Mouse (Mus musculus): ENCODE results near the gene Ric1. TPM values are rescaled to one million over a fixed set of nuclear protein-coding genes. Genes with fewer than 3 reads are reported as not detected.
"Not testable (repeated sequence)": the region's sequence is repeated elsewhere in the genome, so short reads cannot be mapped to it uniquely, and the experiment has no call there.

The Ric1 gene
- total RNA-seq, 2 experiments from 2014 or later: 25.5 to 28.0 TPM

DNA sequence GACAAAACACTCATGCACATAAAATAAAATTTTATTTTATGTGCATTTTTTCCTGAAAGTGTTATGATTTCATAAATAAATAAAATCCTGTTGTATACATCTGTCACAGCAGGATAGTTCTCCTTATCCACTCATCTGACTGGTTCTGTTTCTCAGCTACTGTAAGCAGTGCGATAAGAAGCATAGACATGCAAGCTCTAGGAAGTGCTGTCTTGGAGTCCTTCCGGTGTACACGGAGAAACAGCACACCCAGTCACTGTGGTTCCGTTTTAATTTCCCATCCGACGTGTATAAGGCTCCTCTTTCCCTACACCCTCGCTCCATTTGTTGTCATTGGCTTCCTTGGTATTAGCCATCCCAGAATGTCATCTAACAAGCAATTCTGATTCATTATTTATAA is 24.2 kb upstream of the Ric1 start:
- DNase-seq: no peak

DNA sequence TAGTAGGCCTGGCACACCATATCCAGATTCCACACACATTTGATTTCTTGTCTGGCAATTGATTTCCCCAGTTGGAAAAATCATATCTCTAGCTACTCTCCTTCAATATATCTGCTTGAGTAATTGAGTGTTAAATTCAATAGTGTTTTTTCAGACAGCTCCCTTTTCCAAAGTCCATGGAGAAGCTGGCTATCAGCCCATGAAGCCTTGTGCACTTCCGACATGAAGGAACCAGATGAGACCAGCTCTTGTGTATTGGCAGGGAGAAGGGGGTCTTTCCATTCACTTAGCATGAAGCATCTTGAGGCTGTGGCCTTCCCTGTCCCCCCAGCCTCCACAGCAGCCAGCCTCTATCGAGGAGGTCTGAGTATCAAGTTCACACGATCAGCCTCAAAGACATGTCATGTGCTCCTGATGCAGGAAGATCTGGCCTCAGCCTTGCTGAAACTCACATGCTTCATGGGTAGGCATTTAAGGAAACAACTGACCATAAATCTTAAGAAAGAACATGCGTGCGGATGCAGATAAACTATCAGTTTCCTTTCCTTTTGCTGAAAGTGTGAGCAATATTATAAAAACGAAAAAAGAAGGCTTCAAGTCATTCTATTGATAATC is 23.1 kb upstream of the Ric1 start:
- DNase-seq: no peak

GRCm38 (mm10) chr19:29500333-29500732 is 21.7 kb upstream of the Ric1 start:
- DNase-seq: no peak

DNA sequence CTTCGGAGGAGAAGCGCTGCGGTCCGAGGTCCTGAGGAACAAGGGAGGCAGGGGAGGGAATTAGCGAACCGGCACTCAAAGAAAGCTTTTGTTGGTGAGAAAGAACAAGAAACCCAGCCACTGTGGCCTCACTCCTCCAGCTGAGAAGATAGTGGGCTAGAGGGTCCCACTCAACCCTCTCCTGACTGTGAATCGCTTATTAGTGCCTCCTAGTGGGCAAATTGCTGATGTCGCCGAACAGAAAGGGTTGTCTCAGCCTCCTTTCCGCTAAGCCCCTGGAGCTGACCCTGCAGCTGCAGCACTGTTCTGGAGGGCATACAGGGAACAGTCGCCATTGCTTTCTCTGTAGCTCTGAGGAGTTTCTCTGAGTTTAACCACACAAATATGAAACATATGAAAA is 21.0 kb upstream of the Ric1 start:
- DNase-seq: peak; percentile 69

DNA sequence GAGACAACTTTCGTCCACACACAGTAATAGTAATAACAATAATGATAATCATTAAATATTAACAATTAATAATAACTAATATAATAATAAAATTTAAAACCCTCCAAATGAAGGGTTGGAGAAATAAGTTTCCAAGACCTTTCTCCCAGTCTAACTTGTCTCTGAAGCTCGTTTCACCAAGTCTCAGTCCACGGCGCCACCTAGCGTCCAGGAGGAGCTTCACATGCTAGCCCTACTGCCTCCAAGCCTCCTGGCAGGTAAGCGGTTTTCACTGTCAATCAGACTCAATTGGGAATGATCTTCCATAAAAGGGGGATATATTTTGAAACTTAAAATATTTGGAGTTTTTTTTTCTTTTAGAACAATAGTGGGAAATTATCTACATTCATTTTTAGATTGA is 20.6 kb upstream of the Ric1 start:
- peak; percentile 90 for DNase-seq

GRCm38 (mm10) chr19:29504131-29504530 is 18.0 kb upstream of the Ric1 start:
- DNase-seq: no peak

DNA sequence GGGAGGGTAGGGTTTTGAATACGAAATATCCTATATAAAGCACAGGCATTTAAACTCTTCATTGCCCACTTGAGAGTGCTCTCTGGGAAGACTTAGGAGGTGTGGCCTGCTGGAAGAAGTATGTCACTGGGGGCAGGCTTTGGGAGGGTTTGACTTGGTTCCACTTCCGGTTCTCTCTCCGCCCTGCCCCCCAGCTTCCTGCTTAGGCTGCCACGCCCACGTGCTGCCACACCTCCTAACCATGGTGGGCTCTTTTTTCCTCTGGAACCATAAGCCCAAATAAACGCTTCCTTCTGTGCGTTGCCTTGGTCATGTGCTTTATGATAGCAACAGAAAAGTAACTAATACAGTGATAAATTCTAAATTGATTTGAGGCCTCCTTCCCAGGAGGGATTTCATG is 16.5 kb upstream of the Ric1 start:
- peak; percentile 37 for DNase-seq

- DNase-seq: peak; percentile 59
Measured at GRCm38 (mm10) chr19:29508208-29508607, 13.9 kb upstream of the Ric1 start.

GRCm38 (mm10) chr19:29509857-29510256 is 12.2 kb upstream of the Ric1 start:
- no peak for DNase-seq

DNA sequence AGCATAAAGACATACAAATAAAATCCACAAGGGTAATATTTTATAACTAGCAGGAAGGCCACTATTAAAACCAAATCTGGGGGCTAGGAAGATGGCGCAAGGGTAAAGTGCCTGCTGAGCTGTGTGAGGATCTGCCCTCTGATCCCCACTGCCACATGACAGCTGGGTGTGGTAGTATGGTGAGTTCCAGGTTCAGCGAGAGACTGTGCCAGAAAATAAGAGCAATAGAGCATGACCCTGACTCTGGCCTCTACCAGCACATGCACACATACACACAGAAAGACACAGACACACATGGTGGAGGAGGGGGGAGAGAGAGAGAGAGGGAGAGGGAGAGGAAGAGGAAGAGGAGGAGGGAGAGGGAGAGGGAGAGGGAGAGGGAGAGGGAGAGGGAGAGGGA is 10.3 kb upstream of the Ric1 start:
- DNase-seq: no peak

DNA sequence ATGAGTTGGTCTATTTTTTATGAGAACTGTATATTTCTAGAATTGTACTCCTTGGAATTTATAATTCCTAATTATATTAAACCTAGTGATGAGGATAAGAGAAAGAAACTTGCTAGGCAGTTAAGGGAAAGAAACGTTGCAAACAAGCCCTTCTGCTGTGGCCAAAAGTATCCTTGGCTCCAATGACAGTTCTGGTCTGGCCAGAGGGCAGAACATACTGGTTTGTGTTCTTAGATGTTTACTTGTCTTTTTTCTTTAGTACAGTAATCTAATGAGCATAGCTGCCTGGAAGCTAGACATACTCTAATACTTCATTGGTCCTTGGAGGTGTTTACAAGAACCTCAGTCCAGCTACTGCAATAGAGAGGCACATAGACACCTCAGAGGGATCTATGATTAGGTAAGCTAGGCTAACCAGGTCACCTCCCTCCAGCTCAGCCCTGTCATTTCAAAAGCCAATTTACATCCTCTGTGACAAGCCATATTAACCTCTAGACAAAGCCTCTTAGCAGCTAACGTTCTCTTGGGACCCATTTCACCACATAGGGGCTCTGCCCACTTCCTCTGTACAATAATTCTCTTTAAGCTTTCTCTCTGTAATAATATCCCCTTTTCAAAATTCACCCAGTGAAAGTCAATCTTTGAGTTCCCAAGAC is 8.8 kb upstream of the Ric1 start:
- DNase-seq: no peak

GRCm38 (mm10) chr19:29514130-29514529 is 8.0 kb upstream of the Ric1 start:
- DNase-seq: no peak

GRCm38 (mm10) chr19:29515386-29515785 is 6.7 kb upstream of the Ric1 start:
- no peak for DNase-seq

DNA sequence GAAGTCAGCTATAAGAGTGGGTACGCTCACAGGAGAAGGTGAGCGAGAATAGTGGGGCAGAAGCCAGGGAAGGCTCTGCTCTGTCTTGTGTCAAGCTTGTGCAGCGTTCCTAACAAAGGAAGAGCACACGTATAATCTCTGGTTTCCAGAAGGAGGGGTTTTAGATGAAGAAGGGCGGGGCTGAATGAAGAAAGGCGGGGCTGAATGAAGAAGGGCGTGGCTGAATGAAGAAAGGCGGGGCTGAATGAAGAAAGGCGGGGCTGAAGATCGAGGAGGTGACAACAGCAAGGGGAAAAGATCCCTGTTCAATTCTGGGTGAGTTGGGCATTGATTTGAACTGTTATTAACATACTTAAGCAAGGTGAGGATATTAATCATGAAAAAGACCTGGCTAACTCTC is 6.1 kb upstream of the Ric1 start:
- DNase-seq: no peak

- DNase-seq: no peak
Measured at GRCm38 (mm10) chr19:29518409-29518808, 3.7 kb upstream of the Ric1 start.

DNA sequence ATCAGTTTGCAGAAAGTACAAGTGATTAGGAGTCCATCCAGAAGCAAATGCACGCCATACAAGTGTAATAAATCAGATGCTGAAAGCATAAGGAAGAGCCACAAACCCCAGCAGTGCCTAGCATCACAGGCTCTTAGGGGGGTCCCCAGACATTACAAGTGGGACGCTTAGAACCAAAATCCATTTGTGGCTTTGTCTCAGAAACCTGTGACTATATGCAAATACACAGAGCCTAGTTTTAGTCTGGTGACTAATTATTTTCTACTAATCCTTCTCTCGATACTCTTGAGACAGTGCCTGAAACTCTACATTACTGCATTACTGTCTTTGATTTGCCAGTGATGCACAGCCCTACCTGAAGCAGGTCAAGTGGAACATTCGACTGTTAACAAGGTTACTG is 3.2 kb upstream of the Ric1 start:
- no peak for DNase-seq

DNA sequence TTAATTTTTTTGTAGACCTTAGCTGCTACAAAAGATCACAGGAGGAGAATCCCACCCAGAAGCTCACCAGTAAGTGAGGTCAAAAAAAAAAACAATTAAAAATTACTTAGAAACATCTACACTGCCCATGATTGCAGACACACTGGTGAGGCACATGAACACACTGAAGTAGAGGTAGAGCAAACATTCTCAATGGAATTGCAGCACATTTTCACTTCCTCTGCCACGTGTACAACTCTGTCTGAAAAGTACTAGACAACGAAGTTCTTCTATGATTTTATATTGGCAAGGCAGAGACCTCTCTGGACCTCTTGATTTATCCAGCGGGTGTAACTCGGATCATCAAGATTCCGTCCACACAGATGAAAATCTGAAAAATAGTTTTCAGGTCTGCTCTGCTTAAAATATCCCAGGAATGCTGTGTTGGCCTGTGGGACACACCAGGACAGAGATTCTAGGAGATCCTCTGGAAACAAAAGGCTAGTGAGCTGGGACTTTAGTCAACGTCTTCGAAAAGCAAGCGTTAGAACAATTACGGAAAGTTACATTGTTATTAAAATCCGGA is 1.0 kb upstream of the Ric1 start:
- DNase-seq: no peak

DNA sequence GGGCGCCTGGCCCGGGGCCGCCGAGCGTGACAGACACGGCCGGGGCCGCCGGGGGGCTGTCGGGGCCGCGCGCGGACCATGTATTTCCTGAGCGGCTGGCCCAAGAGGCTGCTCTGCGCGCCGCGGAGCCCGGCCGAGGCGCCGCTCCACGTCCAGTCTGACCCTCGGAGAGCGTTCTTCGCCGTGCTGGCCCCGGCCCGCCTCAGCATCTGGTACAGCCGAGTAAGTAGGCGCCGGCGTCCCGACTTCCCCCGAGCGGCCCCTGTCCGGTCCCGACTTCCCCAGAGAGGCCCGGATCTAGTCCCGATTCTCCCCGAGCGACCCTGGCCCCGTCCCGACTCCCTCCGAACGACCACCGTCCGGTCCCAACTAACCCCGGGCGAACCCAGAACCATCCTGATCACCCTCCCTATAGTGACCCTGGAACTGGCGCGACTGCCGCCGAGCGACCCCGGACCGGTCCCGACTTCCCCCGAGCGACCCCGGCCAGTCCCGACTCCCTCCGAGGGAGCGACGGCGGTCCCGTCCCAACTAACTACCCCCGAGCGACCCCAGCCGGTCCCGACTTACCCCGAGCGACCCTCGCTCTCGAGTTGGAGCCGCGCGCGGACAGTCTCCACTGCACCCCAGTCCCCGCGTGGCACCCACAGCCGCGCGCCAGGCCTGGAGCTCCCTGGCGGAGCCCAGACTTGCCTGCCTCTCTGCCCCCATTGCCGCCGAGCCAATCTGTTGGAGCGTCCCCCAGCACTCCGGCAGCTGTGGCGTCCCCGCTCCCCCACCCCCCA is 555 bp downstream of the Ric1 start:
- peak; percentile 69 for DNase-seq

GRCm38 (mm10) chr19:29523230-29523582 is 1.1 kb downstream of the Ric1 start:
- DNase-seq: peak; percentile 25

DNA sequence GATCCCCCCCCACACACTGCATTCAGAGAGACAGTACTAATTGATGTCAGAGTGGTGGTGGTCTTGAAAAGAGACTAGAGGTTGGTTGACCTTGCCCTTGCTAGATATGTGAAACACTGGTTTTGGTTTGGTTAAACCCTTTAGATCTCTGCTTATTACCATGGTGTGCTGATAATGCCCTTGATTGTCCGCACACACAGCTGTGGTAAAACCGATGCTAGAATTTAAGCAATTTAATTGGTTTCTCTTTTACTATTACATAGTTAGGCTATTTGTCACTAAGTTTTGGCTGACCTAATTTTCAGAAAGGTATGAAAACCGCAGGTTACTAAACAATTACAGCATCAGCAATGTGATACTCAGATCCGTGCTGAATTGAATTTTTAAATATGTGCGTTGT is 1.6 kb downstream of the Ric1 start:
- DNase-seq: no peak

DNA sequence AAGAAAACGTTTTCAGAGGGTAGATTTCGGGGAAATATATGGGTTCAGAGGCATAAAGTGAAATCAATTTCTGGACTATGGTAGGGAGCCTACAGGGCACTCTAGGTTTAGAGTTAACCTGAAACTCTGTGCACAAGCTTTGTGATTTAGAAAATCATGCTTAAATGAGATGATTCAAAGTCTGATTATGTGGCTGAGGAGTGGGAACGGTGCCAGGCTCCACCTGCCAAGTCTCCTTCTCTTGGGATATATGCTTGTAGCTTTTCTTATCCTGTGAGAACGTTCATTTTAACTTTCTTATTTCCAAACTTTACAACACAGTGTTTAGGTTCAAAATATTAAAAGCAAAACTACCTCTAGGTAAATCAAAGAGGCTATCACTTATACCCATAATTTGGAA is 2.5 kb downstream of the Ric1 start:
- DNase-seq: peak; percentile 42

GRCm38 (mm10) chr19:29525588-29525987 is 3.5 kb downstream of the Ric1 start:
- DNase-seq: not testable (repeated sequence)

- DNase-seq: no peak
Measured at GRCm38 (mm10) chr19:29526837-29527236, 4.8 kb downstream of the Ric1 start.

- DNase-seq: no peak
Measured at GRCm38 (mm10) chr19:29527299-29527698, 5.2 kb downstream of the Ric1 start.

Measured in heart, postnatal 4 days (tissue).